8 mouse cellular contexts compared by ENCODE assay signal in genomic region chr1:66655747-66656119, GRCm38 (mm10). TPM values are rescaled to one million over a fixed set of nuclear protein-coding genes. Genes with fewer than 3 reads are reported as not detected.
DNase-seq lines count a peak whose midpoint lies in the region; ATAC-seq and TF ChIP-seq lines count a peak whose summit lies in the region.

No protein-coding gene starts in this region.

- H3K4me2 ChIP-seq in lung, embryonic 16.5 days (ENCODE audit: low read depth, low read length) = no peak overlapping the region

- TF ChIP-seq CTCF in cerebellum, adult 2 months (IDR thresholded peaks at IDR 0.05; ENCODE audit: borderline replicate concordance, insufficient read depth, low read depth, low read length) = peak; percentile 9; the same call in 1 of the 2 replicates

- H3K9me3 ChIP-seq in lung, embryonic 16.5 days (ENCODE audit: control insufficient read depth, low read length) = no peaks in the 10 kb centered on the region

- H3K27ac ChIP-seq in cerebellum, adult 2 months (ENCODE audit: insufficient read depth, low read length) = no peak overlapping the region
- H3K27ac ChIP-seq in lung, embryonic 16.5 days (ENCODE audit: low read length) = no peak overlapping the region

- H3K36me3 ChIP-seq in lung, embryonic 16.5 days (ENCODE audit: control insufficient read depth, insufficient read depth, low read length) = no peaks in the 10 kb centered on the region

- H3K9ac ChIP-seq in lung, embryonic 16.5 days (ENCODE audit: low read length) = no peak overlapping the region

- no peak overlapping the region for H3K4me3 ChIP-seq in cerebellum, adult 2 months (replicated peaks; ENCODE audit: insufficient read depth, low read depth, low read length)
- no peak overlapping the region for H3K4me3 ChIP-seq in lung, embryonic 16.5 days (ENCODE audit: low read length)

- no peak for TF ChIP-seq POLR2A in cerebellum, adult 2 months (IDR thresholded peaks at IDR 0.05; ENCODE audit: borderline replicate concordance, insufficient read depth, low read length)

- DNase-seq in cerebellum, adult 2 months = no peak
- no peak for DNase-seq in cerebellum, adult 8-10 months
- DNase-seq in lung, adult 18-20 months = no peak
- DNase-seq in forelimb bud, embryonic 11.5 days (ENCODE audit: low read depth, low spot score) = peak; percentile 51
- peak; percentile 60 for DNase-seq in retina, postnatal 1 day
- DNase-seq in ovary, postnatal 10 days (ENCODE audit: low spot score) = no peak
- DNase-seq in thymus, adult 18-20 months = no peak

- H3K27me3 ChIP-seq in cerebellum, adult 2 months (ENCODE audit: control insufficient read depth, insufficient read depth, low read length) = no peaks in the 10 kb centered on the region
- no peaks in the 10 kb centered on the region for H3K27me3 ChIP-seq in lung, embryonic 16.5 days (ENCODE audit: control insufficient read depth, insufficient read depth, low read depth, low read length)

- H3K4me1 ChIP-seq in cerebellum, adult 2 months (ENCODE audit: control insufficient read depth, insufficient read depth, low read length) = no peaks in the 10 kb centered on the region; the same call in 1 of the 2 replicates
- peaks cover 6% of the 10 kb centered on the region for H3K4me1 ChIP-seq in lung, embryonic 16.5 days (replicated peaks; ENCODE audit: control insufficient read depth, insufficient read depth, low read length)

- peak; percentile 61 for ATAC-seq in lung, embryonic 16.5 days (ENCODE audit: low read depth)

RNA-seq across cellular contexts. Expression of gene Rpe, which starts 44.9 kb away (rescaled TPM):
- polyA plus RNA-seq in cerebellum, adult 2 months (2012; rRNA removed) = 23.7 and 29.5 TPM in 2 replicates
- polyA plus RNA-seq in lung, embryonic 16.5 days (2015; fragmentation: Nextera tagmentation; extraction: Ambion mirVana) = 51.2 and 58.9 TPM in 2 replicates

Comparison
In these comparisons a context has a peak if more than half of its experiments do, and no peak if none do; other contexts are left out.
1. DNase-seq: peak in forelimb bud, embryonic 11.5 days (single experiment) and retina, postnatal 1 day (single experiment); none in cerebellum, adult 2 months (0 of 2), cerebellum, adult 8-10 months (single experiment), lung, adult 18-20 months (0 of 2), ovary, postnatal 10 days (single experiment) and thymus, adult 18-20 months (0 of 2).